Mouse (Mus musculus): ENCODE measurements around the gene 2310033P09Rik. TPM values are rescaled to one million over a fixed set of nuclear protein-coding genes. Genes with fewer than 3 reads are reported as not detected.
A peak's percentile ranks its signal among the peaks of the same experiment; 100 is the strongest.

2310033P09Rik gene
- total RNA-seq, 4 experiments from 2014 or later, result 25.8 to 31.2 (median 29.6) TPM

GRCm38 (mm10) chr11:59230144-59230760, 22.1 kb downstream of the 2310033P09Rik start:
- no peak for DNase-seq

GRCm38 (mm10) chr11:59232797-59233196, 24.7 kb downstream of the 2310033P09Rik start:
- no peak for DNase-seq

- DNase-seq, result peak; percentile 75
Observed at GRCm38 (mm10) chr11:59238525-59239427, 30.7 kb downstream of the 2310033P09Rik start.

GRCm38 (mm10) chr11:59239428-59239785, 31.3 kb downstream of the 2310033P09Rik start:
- DNase-seq, result no peak

- DNase-seq, result no peak
Observed at GRCm38 (mm10) chr11:59239796-59240195, 31.7 kb downstream of the 2310033P09Rik start.

GRCm38 (mm10) chr11:59241841-59242240, 33.7 kb downstream of the 2310033P09Rik start:
- DNase-seq, result no peak

GRCm38 (mm10) chr11:59243856-59244255, 35.7 kb downstream of the 2310033P09Rik start:
- no peak for DNase-seq

GRCm38 (mm10) chr11:59248101-59248500, 40.0 kb downstream of the 2310033P09Rik start:
- DNase-seq, result no peak

GRCm38 (mm10) chr11:59259647-59260046, 51.5 kb downstream of the 2310033P09Rik start:
- no peak for DNase-seq

Other genes starting within 250 kb of the 2310033P09Rik start
- 10 to 100 TPM; 23.2 to 38.7 (median 31.3) TPM for gene Trim11, start 230.2 kb upstream of the 2310033P09Rik start, total RNA-seq (2022)
- 1 to 10 TPM; 1.5 to 2.2 (median 1.6) TPM for gene Obscn, start 71.9 kb upstream of the 2310033P09Rik start, total RNA-seq (2022)
- gene Iba57, start 44.6 kb upstream of the 2310033P09Rik start, total RNA-seq (2022), result 10 to 100 TPM; 19.3 to 23.3 (median 21.1) TPM
- 1 to 10 TPM in 2 of 4 experiments, under 1 TPM in 2; 0.66 to 1.4 (median 1.2) TPM for gene Gjc2, start 25.1 kb upstream of the 2310033P09Rik start, total RNA-seq (2022)
- gene Guk1, start 16.1 kb upstream of the 2310033P09Rik start, total RNA-seq (2022), result 10 to 100 TPM; 67.1 to 80.4 (median 72.1) TPM
- gene Mrpl55, start 5.8 kb upstream of the 2310033P09Rik start, total RNA-seq (2022), result 10 to 100 TPM; 46.0 to 53.6 (median 47.1) TPM
- gene Arf1, start 19.9 kb downstream of the 2310033P09Rik start, total RNA-seq (2022), result 100 to 1,000 TPM; 408 to 506 (median 446) TPM
- gene Wnt3a, start 82.4 kb downstream of the 2310033P09Rik start, total RNA-seq (2022), result not detected
- 1 to 10 TPM; 1.2 to 1.5 (median 1.5) TPM for gene Wnt9a, start 98.6 kb downstream of the 2310033P09Rik start, total RNA-seq (2022)
- gene Prss38, start 167.3 kb downstream of the 2310033P09Rik start, total RNA-seq (2022), result not detected
- gene Jmjd4, start 241.7 kb downstream of the 2310033P09Rik start, total RNA-seq (2022), result 10 to 100 TPM; 10.4 to 12.1 (median 11.1) TPM
- 100 to 1,000 TPM; 106 to 112 (median 108) TPM for gene Snap47, start 242.9 kb downstream of the 2310033P09Rik start, total RNA-seq (2022)